Mouse (Mus musculus) adrenal gland, adult 18-20 months (tissue): Measurements from ENCODE around the gene Gzmd. TPM values are rescaled to one million over a fixed set of nuclear protein-coding genes. Genes with fewer than 3 reads are reported as not detected.
A peak's percentile ranks its signal among the peaks of the same experiment; 100 is the strongest.
"Not testable (repeated sequence)": the region's sequence is repeated elsewhere in the genome, so short reads cannot be mapped to it uniquely, and the experiment has no call there.

Experiments used
- DNase-seq, 2 experiments: peaks; one replicate each; pipeline ENCODE4 v3.0.0; 2021 to 2022; ENCODE audit warnings: low spot score in 2 of 2
- long read RNA-seq, 2 experiments: library from polyadenylated mRNA; stranded (forward); transcript quantifications; one replicate each; pipeline ENCODE4 v2.0.0; 2021
- total RNA-seq, 2 experiments: library from RNA; stranded (reverse); gene quantifications; 1 replicate in 1 of 2; 2 replicates in 1 of 2; pipeline ENCODE4 v1.2.3; 2021

The Gzmd gene
- not detected for total RNA-seq
- long read RNA-seq, experiment 1, result 0 reads
- long read RNA-seq, experiment 2, result 0 reads

DNA sequence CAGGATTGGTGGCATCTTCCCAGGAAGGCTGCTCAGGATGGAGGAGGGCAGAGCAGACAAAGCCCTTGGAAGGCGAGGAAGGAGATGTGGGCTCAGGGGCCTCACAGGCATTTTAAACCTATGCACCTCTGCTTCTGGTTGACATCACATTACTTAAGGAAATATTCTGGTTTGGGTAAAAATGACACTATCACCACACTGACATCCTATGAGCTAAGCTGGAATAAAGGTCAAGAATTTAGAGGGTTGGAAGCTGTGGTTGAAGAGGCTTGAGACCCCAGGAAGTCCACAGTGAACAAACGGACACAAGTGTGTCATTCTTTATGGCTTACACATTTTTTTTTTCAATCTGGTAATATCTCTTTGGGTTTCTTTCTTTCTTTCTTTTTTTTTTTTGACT is at the start of gene Gzmd:
Gene Gzmd (minus strand): TSS at position 101 of the 400 bp plus-strand sequence.
- DNase-seq, result not testable (repeated sequence)

GRCm38 (mm10) chr14:56177651-56178050 is 45.2 kb upstream of the Gzmd start:
- peak; percentile 53 to 61 for DNase-seq

DNA sequence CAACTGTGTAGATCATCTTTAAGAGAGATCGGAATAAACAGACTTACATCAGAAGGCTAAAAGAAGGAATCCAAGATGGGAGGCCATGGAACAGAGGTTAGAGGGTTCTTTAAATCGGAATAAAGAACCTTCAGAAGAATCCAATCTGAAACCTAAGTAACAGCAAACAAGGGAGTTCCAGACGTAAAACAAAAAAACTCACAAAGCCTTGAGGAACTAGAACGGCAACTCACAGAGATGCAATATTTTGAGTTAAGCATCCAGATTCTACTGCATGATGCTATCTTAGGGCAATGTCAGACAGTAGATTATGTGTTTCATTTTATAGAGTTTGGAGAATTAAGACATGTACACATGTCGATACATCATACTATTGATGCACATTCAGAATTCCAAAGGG is 42.1 kb upstream of the Gzmd start, which contains the start of gene Gzmn:
Gene Gzmn (minus strand): TSS at position 101 of the 400 bp plus-strand sequence.
- no peak for DNase-seq

DNA sequence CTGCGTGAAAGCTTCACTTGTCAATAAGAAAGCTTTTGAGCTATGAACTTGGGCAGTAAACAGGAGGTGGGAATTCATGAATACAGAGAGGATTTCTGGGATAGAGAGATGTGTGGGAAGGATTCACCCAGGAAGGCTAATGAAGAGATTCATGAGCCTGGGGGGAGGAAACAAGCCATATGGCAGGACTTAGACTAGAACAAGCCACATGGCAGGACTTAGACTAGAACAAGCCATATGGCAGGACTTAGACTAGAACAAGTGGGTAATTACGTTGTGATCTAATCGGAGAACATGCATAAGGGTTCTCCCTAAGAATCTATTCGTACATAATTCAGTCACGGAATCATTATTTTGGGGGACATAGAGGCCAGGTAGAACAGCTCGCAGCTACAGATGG is 41.0 kb upstream of the Gzmd start:
- no peak for DNase-seq

DNA sequence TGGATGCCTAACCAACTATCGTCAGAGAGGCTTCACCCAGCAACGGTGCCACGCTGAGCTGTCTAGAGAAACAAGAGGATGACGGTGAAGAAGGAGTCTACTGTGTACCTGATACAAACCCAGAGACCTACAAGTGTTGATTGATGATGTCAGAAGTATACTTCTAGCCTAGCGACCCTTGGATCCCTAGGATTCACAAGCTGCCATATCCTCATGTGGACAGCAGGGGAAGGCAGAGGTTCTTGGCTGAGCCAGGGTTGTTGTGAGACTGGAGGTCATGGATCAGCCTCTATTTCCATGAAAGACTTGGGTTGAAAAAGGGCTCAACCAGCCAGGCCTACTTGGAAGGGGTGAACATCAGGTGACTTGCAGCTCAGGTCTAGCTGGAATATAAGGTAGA is 40.3 kb upstream of the Gzmd start:
- DNase-seq, result no peak

DNA sequence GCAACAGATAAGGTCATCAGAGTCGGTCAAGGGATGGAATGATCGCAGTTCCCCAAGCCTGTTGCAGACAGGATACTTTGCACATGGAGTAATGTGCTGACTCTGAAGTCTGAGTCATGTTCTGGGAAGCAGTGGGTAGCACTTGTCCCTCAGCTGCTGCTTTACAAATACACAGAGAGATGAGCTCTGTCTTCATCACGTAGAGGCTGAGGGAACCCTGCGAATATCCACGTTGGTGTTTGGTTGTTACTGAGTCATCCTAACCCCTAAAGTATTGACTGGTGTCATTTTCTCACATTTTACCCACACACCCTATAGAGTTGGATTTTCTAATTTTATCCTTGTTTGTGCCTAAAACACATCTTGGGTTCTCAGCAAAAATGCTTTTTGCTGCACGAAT is 35.6 kb upstream of the Gzmd start:
- DNase-seq, result no peak

GRCm38 (mm10) chr14:56162109-56162508 is 29.7 kb upstream of the Gzmd start:
- no peak for DNase-seq

GRCm38 (mm10) chr14:56159479-56159878 is 27.1 kb upstream of the Gzmd start, which contains the start of gene Gzmg:
Gene Gzmg (minus strand): TSS chr14:56159579.
- DNase-seq, result not testable (repeated sequence)

GRCm38 (mm10) chr14:56155340-56155739 is 22.9 kb upstream of the Gzmd start:
- no peak for DNase-seq

DNA sequence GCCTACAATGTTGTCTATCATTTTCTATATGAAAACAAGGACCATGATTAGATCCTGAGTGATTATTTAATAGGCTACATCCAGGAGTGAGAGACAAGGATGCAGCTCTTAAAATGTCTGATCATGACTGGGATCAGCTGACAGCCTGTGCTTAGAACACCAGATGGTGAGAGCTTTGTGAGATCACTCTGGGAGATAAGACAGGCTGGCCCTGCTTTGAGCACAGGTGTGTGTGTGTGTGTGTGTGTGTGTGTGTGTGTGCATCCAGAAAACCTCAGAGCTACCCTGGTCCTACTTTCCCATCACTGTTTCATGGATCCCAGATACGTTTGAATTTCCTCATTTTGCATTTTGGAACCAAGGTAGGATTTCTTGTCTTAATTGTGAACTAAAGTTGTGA is 1.3 kb upstream of the Gzmd start:
- not testable (repeated sequence) for DNase-seq

- no peak for DNase-seq
These were observed 4.1 kb downstream of the Gzmd start for GRCm38 (mm10) chr14:56128341-56128740.

DNA sequence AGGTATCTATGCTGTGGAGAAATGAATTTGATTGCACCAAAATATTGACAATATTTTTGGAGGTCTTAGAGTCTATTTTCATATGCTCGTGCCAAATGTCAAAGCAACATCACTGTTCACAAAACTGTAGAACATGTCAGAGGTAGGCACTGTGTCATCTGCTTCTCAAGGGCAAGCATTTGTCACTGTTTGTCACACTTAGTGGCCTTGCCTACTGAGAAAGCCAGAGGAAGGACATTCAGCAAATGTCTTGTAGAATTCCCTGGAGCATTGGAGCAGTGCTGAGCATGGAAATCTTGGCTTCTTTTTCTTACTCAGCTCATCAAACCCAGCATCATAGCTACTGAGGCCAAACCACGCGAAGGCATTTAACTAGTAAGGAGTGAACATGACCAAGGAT is 8.9 kb downstream of the Gzmd start:
- no peak for DNase-seq

DNA sequence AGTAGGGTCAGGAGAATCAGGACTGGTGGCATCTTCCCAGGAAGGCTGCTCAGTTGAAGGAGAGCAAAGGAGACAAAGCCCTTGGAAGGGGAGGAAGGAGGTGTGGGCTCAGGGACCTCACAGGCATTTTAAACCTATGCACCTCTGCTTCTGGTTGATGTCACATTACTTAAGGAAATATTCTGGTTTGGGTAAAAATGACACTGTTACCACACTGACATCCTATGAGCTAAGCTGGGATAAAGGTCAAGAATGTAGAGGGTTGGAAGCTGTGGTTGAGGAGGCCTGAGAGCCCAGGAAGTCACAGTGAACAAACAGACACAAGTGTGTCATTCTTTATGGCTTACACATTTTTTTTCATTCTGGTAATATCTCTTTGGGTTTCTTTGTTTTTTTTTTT is 11.9 kb downstream of the Gzmd start, which contains the start of gene Gzme:
Gene Gzme (minus strand): TSS at position 101 of the 400 bp plus-strand sequence.
- DNase-seq, result no peak

- DNase-seq, result not testable (repeated sequence)
These were observed 16.7 kb downstream of the Gzmd start for GRCm38 (mm10) chr14:56115531-56116310.

DNA sequence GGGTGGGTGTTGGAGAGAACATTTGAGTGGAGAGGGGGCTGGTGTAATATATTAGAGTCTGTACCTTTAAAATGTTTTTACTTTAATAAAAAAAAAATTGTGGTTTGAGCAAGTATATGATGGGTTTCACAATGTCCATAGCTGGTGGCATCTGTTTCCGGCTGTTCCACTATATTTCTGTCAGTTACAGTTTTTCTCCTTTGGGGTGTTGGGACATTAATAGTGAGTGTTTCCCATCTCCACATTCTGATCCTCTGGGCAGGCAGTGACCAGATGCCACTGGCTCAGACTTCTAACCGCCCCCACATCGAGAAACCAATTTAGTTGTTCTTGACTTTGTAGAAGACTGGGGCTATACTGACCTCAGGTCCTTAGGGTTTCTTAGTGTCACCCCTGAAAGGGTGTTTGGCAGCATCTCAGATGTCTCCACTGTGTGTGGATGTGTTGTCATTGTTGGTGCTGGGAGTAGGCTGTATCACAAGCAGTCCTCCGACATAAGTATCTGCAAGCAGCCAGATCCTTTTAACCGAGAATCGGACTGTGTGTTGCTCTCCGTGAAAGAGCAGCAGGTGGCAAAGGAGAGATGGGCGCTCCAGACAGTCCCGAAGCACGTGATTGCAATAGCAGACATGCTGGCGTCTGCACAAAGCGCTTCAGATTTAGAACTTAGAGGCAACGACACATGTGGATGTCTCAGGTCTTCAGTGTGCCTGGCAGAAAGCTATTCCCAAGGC is 26.8 kb downstream of the Gzmd start:
- DNase-seq, result no peak

DNA sequence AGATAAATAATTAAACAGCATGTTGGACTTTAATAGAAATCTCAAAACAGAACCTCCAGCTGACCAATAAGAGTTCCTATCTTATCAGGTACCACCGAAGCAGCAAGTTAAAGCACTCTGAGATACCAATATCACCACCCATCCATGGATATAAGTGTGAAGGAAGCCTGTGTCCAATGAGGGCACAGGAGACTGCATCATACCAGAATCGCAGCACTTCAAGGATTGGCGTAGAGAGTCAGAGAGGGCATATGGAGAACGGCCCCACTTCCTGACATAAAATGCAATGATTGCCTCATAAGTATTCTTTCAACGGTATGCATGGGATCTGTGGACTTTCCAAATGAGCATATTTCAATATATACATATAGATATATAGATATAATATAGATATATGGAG is 27.4 kb downstream of the Gzmd start:
- DNase-seq, result no peak

DNA sequence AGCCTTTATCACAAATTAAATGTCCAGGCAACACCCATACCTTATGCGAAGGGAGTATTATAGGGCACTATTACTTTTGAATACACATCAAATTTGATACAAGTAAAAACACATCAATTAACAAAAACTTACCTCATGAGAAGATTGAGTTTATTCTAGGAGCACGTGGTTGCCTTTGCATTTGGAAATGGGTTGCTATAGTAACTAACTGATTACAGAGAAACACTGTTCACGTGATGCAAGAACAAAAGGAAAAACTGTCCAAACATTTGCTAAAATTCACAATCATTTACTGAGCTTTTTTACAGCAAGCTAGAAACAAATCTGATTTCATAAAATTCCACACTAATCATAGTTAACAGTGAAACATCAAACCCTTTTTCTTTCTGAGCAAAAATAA is 29.0 kb downstream of the Gzmd start:
- DNase-seq, result no peak

DNA sequence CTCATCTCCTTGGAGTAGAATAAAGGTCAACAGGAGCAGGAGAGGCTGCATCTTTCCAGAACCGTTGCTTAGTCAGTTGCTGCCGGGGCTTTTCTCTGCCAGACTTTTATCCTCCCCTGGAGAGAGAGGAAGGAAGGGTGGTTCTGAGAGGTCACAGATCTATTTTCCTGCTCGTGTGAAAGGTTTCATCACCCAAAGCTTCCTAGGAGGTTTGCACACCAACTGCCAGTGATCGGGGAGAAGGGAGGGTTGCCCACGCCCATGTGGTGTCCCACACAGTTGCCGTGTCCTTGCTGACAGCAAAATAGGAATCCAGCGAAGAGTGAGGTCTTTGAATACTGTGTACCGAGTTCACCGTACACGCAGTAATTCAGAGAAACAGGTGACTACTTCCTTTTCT is 30.0 kb downstream of the Gzmd start, which contains the start of gene Ctsg:
Gene Ctsg (minus strand): TSS at position 189 of the 400 bp plus-strand sequence.
- DNase-seq, result no peak

GRCm38 (mm10) chr14:56098940-56099339 is 33.5 kb downstream of the Gzmd start:
- DNase-seq, result no peak

DNA sequence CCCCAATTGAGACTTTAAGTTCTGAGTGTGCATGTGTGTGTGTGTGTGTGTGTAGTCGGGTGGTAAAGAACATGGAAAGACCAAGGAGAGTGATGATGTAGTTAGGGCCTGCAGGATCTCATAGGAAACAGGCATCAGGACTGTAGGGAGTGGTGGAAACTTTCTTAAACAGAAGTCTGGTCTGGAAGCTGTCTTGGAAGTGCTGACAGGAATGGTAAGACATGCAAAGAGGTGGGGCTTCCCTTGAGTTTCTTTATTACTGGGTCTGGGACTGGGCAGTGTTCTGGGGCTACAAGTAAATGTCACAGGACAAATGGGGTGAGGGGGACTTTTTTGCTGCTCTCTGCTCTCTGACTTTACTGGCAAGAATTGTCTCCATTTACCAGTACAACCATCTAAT is 34.8 kb downstream of the Gzmd start:
- DNase-seq, result no peak

GRCm38 (mm10) chr14:56093353-56093752 is 39.1 kb downstream of the Gzmd start:
- no peak for DNase-seq

GRCm38 (mm10) chr14:56086711-56087110 is 45.7 kb downstream of the Gzmd start:
- DNase-seq, result no peak
